Mouse (Mus musculus) myocyte (in vitro differentiated cells): Measurements from ENCODE around the gene Klhl24. TPM values are rescaled to one million over a fixed set of nuclear protein-coding genes. Genes with fewer than 3 reads are reported as not detected.

Experiments used
- H3K27me3 ChIP-seq: one replicate; pipeline ENCODE4 v1.6.1; 2011; ENCODE audit not compliant: control insufficient read depth, insufficient read depth, insufficient read length
- H3K36me3 ChIP-seq: one replicate; pipeline ENCODE4 v1.6.1; 2011; ENCODE audit not compliant: control insufficient read depth, insufficient read depth
- H3K4me2 ChIP-seq: one replicate; pipeline ENCODE4 v1.6.1; 2011; ENCODE audit warnings: low read depth, control low read depth
- H3K4me3 ChIP-seq: one replicate; pipeline ENCODE4 v1.5.1; 2011; ENCODE audit warnings: mild to moderate bottlenecking, control low read depth, moderate library complexity
- H3K79me2 ChIP-seq: one replicate; pipeline ENCODE4 v1.6.1; 2011; ENCODE audit not compliant: control insufficient read depth, insufficient read depth
- H3ac ChIP-seq: one replicate; pipeline ENCODE4 v1.6.1; 2011; ENCODE audit not compliant: control insufficient read depth, insufficient read length
- CEBPB ChIP-seq: IDR thresholded peaks from 2 replicates; pipeline ENCODE4 v1.6.1; 2011; ENCODE audit warnings: mild to moderate bottlenecking, moderate library complexity; ENCODE audit not compliant: poor library complexity, insufficient read depth, severe bottlenecking
- E2F4 ChIP-seq: IDR thresholded peaks from one replicate; pipeline ENCODE4 v1.6.1; 2011; ENCODE audit warnings: mild to moderate bottlenecking, control low read depth, moderate library complexity; ENCODE audit not compliant: insufficient read depth
- MAX ChIP-seq: IDR thresholded peaks from one replicate; pipeline ENCODE4 v1.6.1; 2011; ENCODE audit warnings: low read depth, mild to moderate bottlenecking, control low read depth
- MYOD1 ChIP-seq, 3 experiments: IDR thresholded peaks; one replicate each; pipeline ENCODE4 v1.6.1; 2011; ENCODE audit warnings: control low read depth in 2 of 3, low read depth in 2 of 3, mild to moderate bottlenecking in 2 of 3, moderate library complexity in 1 of 3; ENCODE audit not compliant: insufficient read length in 2 of 3, control insufficient read depth in 1 of 3
- MYOG ChIP-seq, 3 experiments: IDR thresholded peaks; one replicate each; pipeline ENCODE4 v1.6.1; 2011; ENCODE audit warnings: control low read depth in 2 of 3, low read depth in 2 of 3, mild to moderate bottlenecking in 2 of 3; ENCODE audit not compliant: insufficient read length in 2 of 3, control insufficient read depth in 1 of 3, insufficient read depth in 1 of 3
- POLR2A ChIP-seq: IDR thresholded peaks from one replicate; pipeline ENCODE4 v1.6.1; 2011; ENCODE audit warnings: low read depth, mild to moderate bottlenecking, control low read depth, moderate library complexity; ENCODE audit not compliant: insufficient read length
- POLR2AphosphoS2 ChIP-seq: IDR thresholded peaks from one replicate; pipeline ENCODE4 v1.6.1; 2011; ENCODE audit warnings: low read depth, control low read depth; ENCODE audit not compliant: insufficient read length
- REST ChIP-seq: IDR thresholded peaks from one replicate; pipeline ENCODE4 v1.6.1; 2011; ENCODE audit warnings: mild to moderate bottlenecking, control low read depth, moderate library complexity; ENCODE audit not compliant: insufficient read depth, insufficient read length
- SRF ChIP-seq: IDR thresholded peaks from one replicate; pipeline ENCODE4 v1.6.1; 2011; ENCODE audit warnings: low read depth; ENCODE audit not compliant: control insufficient read depth, insufficient read length
- TCF12 ChIP-seq: IDR thresholded peaks from one replicate; pipeline ENCODE4 v1.6.1; 2011; ENCODE audit warnings: mild to moderate bottlenecking, control low read depth; ENCODE audit not compliant: poor library complexity, insufficient read depth, severe bottlenecking
- TCF3 ChIP-seq: IDR thresholded peaks from one replicate; pipeline ENCODE4 v1.6.1; 2011; ENCODE audit warnings: low read depth, control low read depth; ENCODE audit not compliant: insufficient read length
- USF1 ChIP-seq: IDR thresholded peaks from one replicate; pipeline ENCODE4 v1.6.1; 2011; ENCODE audit warnings: low read depth, mild to moderate bottlenecking, control low read depth, moderate library complexity
- polyA plus RNA-seq: library from polyadenylated mRNA; unstranded; fragments of >200 nt; fragmentation: generic; extraction: Trizol; gene quantifications from one replicate; pipeline ENCODE4 v1.2.1, GENCODE M21; 2012; ENCODE audit warnings: missing spikeins

The Klhl24 gene
- polyA plus RNA-seq, 1 experiment = 11.3 TPM

DNA sequence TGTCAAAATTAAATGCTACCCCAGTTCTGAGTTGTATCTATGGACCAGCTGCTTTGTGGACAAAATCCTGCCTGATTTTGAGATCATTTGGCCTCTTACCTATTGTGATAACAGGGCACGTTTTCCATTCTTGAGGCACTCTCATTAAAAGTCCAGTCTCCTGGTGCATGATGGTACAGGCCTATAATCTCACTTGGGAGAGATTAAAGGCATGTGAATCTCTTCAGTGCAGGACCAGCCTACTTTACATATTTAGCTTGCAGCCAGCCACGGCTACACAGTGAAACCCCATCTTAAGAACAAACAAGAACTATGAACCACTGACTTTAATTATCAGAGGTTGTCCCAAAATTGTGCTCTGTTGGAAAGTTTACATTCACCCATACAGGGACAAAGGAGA, 33.1 kb downstream of the Klhl24 start:
- no peak overlapping the region for H3ac ChIP-seq
- H3K4me3 ChIP-seq = no peak overlapping the region
- H3K36me3 ChIP-seq = peaks cover 6% of the 10 kb centered on the region
- H3K27me3 ChIP-seq = no peaks in the 10 kb centered on the region
- H3K79me2 ChIP-seq = no peaks in the 10 kb centered on the region
- no peak for TF ChIP-seq USF1
- TF ChIP-seq POLR2AphosphoS2 = no peak
- no peak for TF ChIP-seq REST
- no peak for TF ChIP-seq SRF
- no peak for TF ChIP-seq CEBPB
- no peak for TF ChIP-seq TCF3
- TF ChIP-seq MYOG (IDR thresholded peaks at IDR 0.05; ENCODE audit: control insufficient read depth in 1 of 3, insufficient read depth in 1 of 3, insufficient read length in 2 of 3, low read depth in 2 of 3) = no peak
- no peak for TF ChIP-seq TCF12
- TF ChIP-seq MAX = no peak
- no peak for TF ChIP-seq POLR2A
- H3K4me2 ChIP-seq = no peak overlapping the region

GRCm38 (mm10) chr16:20140772-20141531, 43.6 kb downstream of the Klhl24 start, which contains the start of gene Yeats2:
Gene Yeats2 (plus strand): TSS chr16:20141063.
- H3K36me3 ChIP-seq = no peaks in the 10 kb centered on the region
- peak within 1 kb of the TSS; percentile 42 for H3ac ChIP-seq
- H3K4me3 ChIP-seq = peak within 1 kb of the TSS; percentile 42
- H3K79me2 ChIP-seq = peaks cover 45% of the 10 kb centered on the region
- peak within 1 kb of the TSS; percentile 89 for H3K4me2 ChIP-seq
- TF ChIP-seq CEBPB (no peak), POLR2A (peak; percentile 90), SRF (no peak), TCF3 (no peak), MYOG (IDR thresholded peaks at IDR 0.05; ENCODE audit: control insufficient read depth in 1 of 3, insufficient read depth in 1 of 3, insufficient read length in 2 of 3, low read depth in 2 of 3) (peak in 1 of 3 experiments; percentile 10), MYOD1 (IDR thresholded peaks at IDR 0.05; ENCODE audit: control insufficient read depth in 1 of 3, insufficient read length in 2 of 3, low read depth in 2 of 3) (peak in 1 of 3 experiments; percentile 15), POLR2AphosphoS2 (peak; percentile 82), REST (no peak), MAX (no peak), TCF12 (no peak), USF1 (no peak), E2F4 (no peak)
- no peaks in the 10 kb centered on the region for H3K27me3 ChIP-seq

- H3K36me3 ChIP-seq = no peaks in the 10 kb centered on the region
- no peaks in the 10 kb centered on the region for H3K27me3 ChIP-seq
- H3ac ChIP-seq = no peak overlapping the region
- TF ChIP-seq USF1 = no peak
- TF ChIP-seq TCF12 = no peak
- no peak for TF ChIP-seq SRF
- no peak for TF ChIP-seq POLR2A
- TF ChIP-seq CEBPB = no peak
- TF ChIP-seq MAX = no peak
- no peak for TF ChIP-seq TCF3
- TF ChIP-seq E2F4 = no peak
- no peak for TF ChIP-seq MYOG (IDR thresholded peaks at IDR 0.05; ENCODE audit: control insufficient read depth in 1 of 3, insufficient read depth in 1 of 3, insufficient read length in 2 of 3, low read depth in 2 of 3)
- TF ChIP-seq POLR2AphosphoS2 = no peak
- TF ChIP-seq MYOD1 (IDR thresholded peaks at IDR 0.05; ENCODE audit: control insufficient read depth in 1 of 3, insufficient read length in 2 of 3, low read depth in 2 of 3) = no peak
- peaks cover 81% of the 10 kb centered on the region for H3K79me2 ChIP-seq
- no peak overlapping the region for H3K4me3 ChIP-seq
- no peak overlapping the region for H3K4me2 ChIP-seq
Observed at GRCm38 (mm10) chr16:20144568-20144967, 47.2 kb downstream of the Klhl24 start.

DNA sequence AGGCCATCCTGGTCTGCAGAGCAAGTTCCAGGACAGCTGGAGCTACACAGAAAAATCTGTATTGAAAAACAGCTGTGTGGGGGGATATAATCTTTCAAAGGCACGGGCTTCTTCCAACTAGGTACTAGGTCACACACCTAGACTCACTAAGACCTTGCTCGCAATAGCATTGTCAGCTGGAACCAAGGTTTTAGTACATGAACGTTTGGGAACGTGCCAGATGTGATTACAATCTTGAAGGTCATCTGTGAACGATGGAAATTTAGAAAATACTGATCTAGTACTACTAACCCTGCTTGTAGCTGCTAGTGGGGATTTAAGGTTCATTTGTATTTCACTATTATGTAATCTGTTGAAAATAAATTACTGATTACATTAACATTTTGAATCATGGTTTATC, 54.6 kb downstream of the Klhl24 start:
- H3K27me3 ChIP-seq = no peaks in the 10 kb centered on the region
- no peak overlapping the region for H3K4me3 ChIP-seq
- no peak overlapping the region for H3K4me2 ChIP-seq
- no peak for TF ChIP-seq POLR2AphosphoS2
- no peak for TF ChIP-seq TCF3
- TF ChIP-seq MAX = no peak
- no peak for TF ChIP-seq USF1
- TF ChIP-seq MYOG (IDR thresholded peaks at IDR 0.05; ENCODE audit: control insufficient read depth in 1 of 3, insufficient read depth in 1 of 3, insufficient read length in 2 of 3, low read depth in 2 of 3) = no peak
- TF ChIP-seq MYOD1 (IDR thresholded peaks at IDR 0.05; ENCODE audit: control insufficient read depth in 1 of 3, insufficient read length in 2 of 3, low read depth in 2 of 3) = no peak
- TF ChIP-seq E2F4 = no peak
- no peak for TF ChIP-seq POLR2A
- TF ChIP-seq CEBPB = no peak
- TF ChIP-seq SRF = no peak
- no peak for TF ChIP-seq REST
- TF ChIP-seq TCF12 = no peak
- peaks cover 16% of the 10 kb centered on the region for H3K36me3 ChIP-seq
- H3ac ChIP-seq = no peak overlapping the region
- H3K79me2 ChIP-seq = peaks cover 45% of the 10 kb centered on the region
